Mouse (Mus musculus) spleen, postnatal 10 days (tissue): ENCODE results near the gene Gosr1.
"Not testable (repeated sequence)": the region's sequence is repeated elsewhere in the genome, so short reads cannot be mapped to it uniquely, and the experiment has no call there.

Experiments used
- DNase-seq, 2 experiments: peaks; one replicate each; pipeline ENCODE4 v3.0.0; 2021 to 2022; ENCODE audit warnings: low spot score in 2 of 2

The Gosr1 gene

GRCm38 (mm10) chr11:76735753-76736324, 27.5 kb downstream of the Gosr1 start:
- no peak for DNase-seq

- no peak for DNase-seq
These were observed 28.8 kb downstream of the Gosr1 start for GRCm38 (mm10) chr11:76734560-76734959.

- DNase-seq = no peak
These were observed 32.7 kb downstream of the Gosr1 start for GRCm38 (mm10) chr11:76730650-76731049.

- no peak for DNase-seq
These were observed 35.3 kb downstream of the Gosr1 start for GRCm38 (mm10) chr11:76728093-76728492.

GRCm38 (mm10) chr11:76723911-76724310, 39.5 kb downstream of the Gosr1 start:
- DNase-seq = no peak

- DNase-seq = no peak
These were observed 46.4 kb downstream of the Gosr1 start for GRCm38 (mm10) chr11:76717000-76717399.

- no peak for DNase-seq
These were observed 53.5 kb downstream of the Gosr1 start for GRCm38 (mm10) chr11:76709625-76710452.

GRCm38 (mm10) chr11:76708881-76709280, 54.5 kb downstream of the Gosr1 start:
- no peak for DNase-seq

GRCm38 (mm10) chr11:76708066-76708465, 55.3 kb downstream of the Gosr1 start:
- no peak for DNase-seq

GRCm38 (mm10) chr11:76707656-76708055, 55.7 kb downstream of the Gosr1 start:
- no peak for DNase-seq

- DNase-seq = no peak
These were observed 63.8 kb downstream of the Gosr1 start for GRCm38 (mm10) chr11:76699626-76700025.

- DNase-seq = no peak
These were observed 67.6 kb downstream of the Gosr1 start for GRCm38 (mm10) chr11:76695810-76696209.

- DNase-seq = no peak
These were observed 71.3 kb downstream of the Gosr1 start for GRCm38 (mm10) chr11:76692096-76692495.

GRCm38 (mm10) chr11:76685604-76686003, 77.8 kb downstream of the Gosr1 start:
- DNase-seq = no peak

GRCm38 (mm10) chr11:76679508-76679907, 83.9 kb downstream of the Gosr1 start, which contains the start of gene Trarg1:
Gene Trarg1 (plus strand): TSS chr11:76679808.
- DNase-seq = not testable (repeated sequence)
